Mouse (Mus musculus): ENCODE data around the gene Ppard.

Ppard gene

GRCm38 (mm10) chr17:28223561-28224391 is 8.7 kb upstream of the Ppard start:
- peak; percentile 83 for DNase-seq (ENCODE audit: low read depth, low spot score)

- no peak for DNase-seq (ENCODE audit: low read depth, low spot score)
Observed at GRCm38 (mm10) chr17:28224615-28225014, 7.9 kb upstream of the Ppard start.

- peak; percentile 92 for DNase-seq (ENCODE audit: low read depth, low spot score)
Observed at GRCm38 (mm10) chr17:28226014-28226413, 6.5 kb upstream of the Ppard start.

GRCm38 (mm10) chr17:28230486-28230885 is 2.0 kb upstream of the Ppard start:
- no peak for DNase-seq (ENCODE audit: low read depth, low spot score)

GRCm38 (mm10) chr17:28231026-28231736 is 1.3 kb upstream of the Ppard start:
- no peak for DNase-seq (ENCODE audit: low read depth, low spot score)

- no peak for DNase-seq (ENCODE audit: low read depth, low spot score)
Observed at GRCm38 (mm10) chr17:28233091-28233731, 711 bp downstream of the Ppard start.

GRCm38 (mm10) chr17:28234641-28235040 is 2.1 kb downstream of the Ppard start:
- DNase-seq (ENCODE audit: low read depth, low spot score) = no peak

GRCm38 (mm10) chr17:28235982-28236635 is 3.6 kb downstream of the Ppard start:
- no peak for DNase-seq (ENCODE audit: low read depth, low spot score)

- DNase-seq (ENCODE audit: low read depth, low spot score) = no peak
Observed at GRCm38 (mm10) chr17:28236636-28237015, 4.1 kb downstream of the Ppard start.

- DNase-seq (ENCODE audit: low read depth, low spot score) = no peak
Observed at GRCm38 (mm10) chr17:28237362-28237761, 4.9 kb downstream of the Ppard start.

GRCm38 (mm10) chr17:28237874-28238273 is 5.4 kb downstream of the Ppard start:
- no peak for DNase-seq (ENCODE audit: low read depth, low spot score)

GRCm38 (mm10) chr17:28240846-28241245 is 8.3 kb downstream of the Ppard start:
- DNase-seq (ENCODE audit: low read depth, low spot score) = no peak

GRCm38 (mm10) chr17:28242296-28242695 is 9.8 kb downstream of the Ppard start:
- DNase-seq (ENCODE audit: low read depth, low spot score) = no peak

GRCm38 (mm10) chr17:28244214-28244613 is 11.7 kb downstream of the Ppard start:
- DNase-seq (ENCODE audit: low read depth, low spot score) = no peak

- DNase-seq (ENCODE audit: low read depth, low spot score) = peak; percentile 62
Observed at GRCm38 (mm10) chr17:28244714-28245113, 12.2 kb downstream of the Ppard start.

GRCm38 (mm10) chr17:28246640-28247039 is 14.1 kb downstream of the Ppard start:
- no peak for DNase-seq (ENCODE audit: low read depth, low spot score)

- DNase-seq (ENCODE audit: low read depth, low spot score) = peak; percentile 58
Observed at GRCm38 (mm10) chr17:28247613-28248012, 15.1 kb downstream of the Ppard start.

- no peak for DNase-seq (ENCODE audit: low read depth, low spot score)
Observed at GRCm38 (mm10) chr17:28249062-28249461, 16.6 kb downstream of the Ppard start.

- DNase-seq (ENCODE audit: low read depth, low spot score) = no peak
Observed at GRCm38 (mm10) chr17:28251579-28252280, 19.2 kb downstream of the Ppard start.

GRCm38 (mm10) chr17:28252281-28252648 is 19.8 kb downstream of the Ppard start:
- DNase-seq (ENCODE audit: low read depth, low spot score) = no peak

- no peak for DNase-seq (ENCODE audit: low read depth, low spot score)
Observed at GRCm38 (mm10) chr17:28253216-28253615, 20.7 kb downstream of the Ppard start.
